38 mouse cellular contexts compared by ENCODE assay signal in genomic region chr11:59400876-59401275, GRCm38 (mm10). TPM values are rescaled to one million over a fixed set of nuclear protein-coding genes. Genes with fewer than 3 reads are reported as not detected.
DNase-seq lines count a peak whose midpoint lies in the region; ATAC-seq and TF ChIP-seq lines count a peak whose summit lies in the region.
"Had no signal": no experiment of that assay in that cellular context is flagged by ENCODE, and none has a peak within 500 bp of the region (broad histone marks: within the 10 kb centered on the region; RNA-seq: fewer than 3 reads in every experiment).

No protein-coding gene starts in this region.

- 78% methylated on average over 2 of the region's 2 CpGs for WGBS in embryonic facial prominence, embryonic 12.5 days
- WGBS in embryonic facial prominence, embryonic 10.5 days, result 82% methylated on average over 2 of the region's 2 CpGs
- WGBS in midbrain, embryonic 11.5 days, result 86% methylated on average over 2 of the region's 2 CpGs
- 77% methylated on average over 2 of the region's 2 CpGs for WGBS in midbrain, postnatal 0 days
- 79% methylated on average over 2 of the region's 2 CpGs for WGBS in embryonic facial prominence, embryonic 14.5 days
- WGBS in liver, postnatal 0 days (ENCODE audit: insufficient replicate concordance), result 45% methylated on average over 2 of the region's 2 CpGs

- no peak for DNase-seq in embryonic facial prominence, embryonic 10.5 days (ENCODE audit: low spot score)
- peak; percentile 80 for DNase-seq in midbrain, embryonic 11.5 days (ENCODE audit: low spot score, missing footprints)
- no peak for DNase-seq in midbrain, postnatal 0 days (ENCODE audit: low spot score)
- DNase-seq in embryonic facial prominence, embryonic 14.5 days (ENCODE audit: low spot score), result no peak
- DNase-seq in thymus, postnatal 25 days, result peak; percentile 34
- no peak for DNase-seq in ovary, postnatal 10 days (ENCODE audit: low spot score)
- no peak for DNase-seq in liver, postnatal 0 days
- DNase-seq: adrenal gland, adult 2 months; adrenal gland, postnatal 36 days; cerebellum, adult 2 months; cerebellum, postnatal 14 days; heart, adult 2 months; heart, postnatal 4 days; kidney, adult 11 months; kidney, postnatal 14 days; right cerebral cortex, adult 18-20 months; spleen, adult 18-20 months had no signal

- no peak overlapping the region for H3K9ac ChIP-seq in embryonic facial prominence, embryonic 12.5 days
- H3K9ac ChIP-seq in midbrain, embryonic 11.5 days (ENCODE audit: low read length), result no peak overlapping the region
- H3K9ac ChIP-seq in midbrain, postnatal 0 days (replicated peaks; ENCODE audit: low read length, poor library complexity, severe bottlenecking), result no peak overlapping the region
- no peak overlapping the region for H3K9ac ChIP-seq in embryonic facial prominence, embryonic 14.5 days (ENCODE audit: low read depth, low read length)
- no peak overlapping the region for H3K9ac ChIP-seq in liver, postnatal 0 days (replicated peaks)
- H3K9ac ChIP-seq: heart, embryonic 12.5 days; hindbrain, embryonic 15.5 days; liver, embryonic 15.5 days; lung, embryonic 15.5 days; midbrain, embryonic 12.5 days had no signal

- no peak overlapping the region for H3K4me2 ChIP-seq in embryonic facial prominence, embryonic 12.5 days (replicated peaks)
- no peak overlapping the region for H3K4me2 ChIP-seq in midbrain, embryonic 11.5 days
- H3K4me2 ChIP-seq in midbrain, postnatal 0 days (ENCODE audit: low read depth, low read length, poor library complexity, severe bottlenecking), result no peak overlapping the region
- no peak overlapping the region for H3K4me2 ChIP-seq in embryonic facial prominence, embryonic 14.5 days (ENCODE audit: low read depth, low read length)
- no peak overlapping the region for H3K4me2 ChIP-seq in liver, postnatal 0 days (ENCODE audit: low read depth, low read length)
- H3K4me2 ChIP-seq: heart, embryonic 12.5 days; hindbrain, embryonic 15.5 days; liver, embryonic 15.5 days; lung, embryonic 15.5 days; midbrain, embryonic 12.5 days had no signal

- no peak for ATAC-seq in embryonic facial prominence, embryonic 12.5 days (ENCODE audit: insufficient number of reproducible peaks, insufficient read depth, low FRiP score, low TSS enrichment)
- ATAC-seq in midbrain, embryonic 11.5 days (ENCODE audit: low FRiP score), result no peak
- no peak for ATAC-seq in midbrain, postnatal 0 days (ENCODE audit: low FRiP score)
- no peak for ATAC-seq in embryonic facial prominence, embryonic 14.5 days (ENCODE audit: low read depth)
- ATAC-seq in liver, postnatal 0 days, result no peak
- ATAC-seq: activated CD4-positive, CD25-positive, alpha-beta regulatory T cell, adult 4 months; forebrain, embryonic 14.5 days; inflammation-experienced regulatory T-cells, adult 6 months had no signal

- peaks cover 18% of the 10 kb centered on the region for H3K36me3 ChIP-seq in embryonic facial prominence, embryonic 12.5 days
- peaks cover 36% of the 10 kb centered on the region for H3K36me3 ChIP-seq in embryonic facial prominence, embryonic 10.5 days (replicated peaks)
- no peaks in the 10 kb centered on the region for H3K36me3 ChIP-seq in midbrain, embryonic 11.5 days (ENCODE audit: control insufficient read depth, insufficient read depth, low read length)
- H3K36me3 ChIP-seq in midbrain, postnatal 0 days (ENCODE audit: insufficient read depth, low read length), result peaks cover 24% of the 10 kb centered on the region
- peaks cover 14% of the 10 kb centered on the region; the same call in 1 of the 2 replicates for H3K36me3 ChIP-seq in embryonic facial prominence, embryonic 14.5 days (ENCODE audit: control insufficient read depth, insufficient read depth, low read length)
- no peaks in the 10 kb centered on the region for H3K36me3 ChIP-seq in liver, postnatal 0 days (replicated peaks; ENCODE audit: insufficient read depth, low read length)
- H3K36me3 ChIP-seq: liver, embryonic 15.5 days had no signal

- H3K4me3 ChIP-seq in embryonic facial prominence, embryonic 12.5 days, result no peak overlapping the region
- H3K4me3 ChIP-seq in embryonic facial prominence, embryonic 10.5 days, result no peak overlapping the region
- H3K4me3 ChIP-seq in midbrain, embryonic 11.5 days (ENCODE audit: low read depth, low read length), result no peak overlapping the region
- H3K4me3 ChIP-seq in midbrain, postnatal 0 days (ENCODE audit: low read depth, low read length), result no peak overlapping the region
- no peak overlapping the region for H3K4me3 ChIP-seq in embryonic facial prominence, embryonic 14.5 days (ENCODE audit: low read depth, low read length)
- no peak overlapping the region for H3K4me3 ChIP-seq in liver, postnatal 0 days (ENCODE audit: low read depth, low read length)
- H3K4me3 ChIP-seq: heart, adult 2 months; heart, embryonic 12.5 days; hindbrain, embryonic 15.5 days; left cerebral cortex, adult 2 months; liver, embryonic 15.5 days; lung, embryonic 15.5 days; midbrain, embryonic 12.5 days had no signal

- H3K4me1 ChIP-seq in embryonic facial prominence, embryonic 12.5 days, result peaks cover 44% of the 10 kb centered on the region
- H3K4me1 ChIP-seq in embryonic facial prominence, embryonic 10.5 days, result peaks cover 42% of the 10 kb centered on the region
- no peaks in the 10 kb centered on the region for H3K4me1 ChIP-seq in midbrain, embryonic 11.5 days (ENCODE audit: control insufficient read depth, insufficient read depth, low read length)
- H3K4me1 ChIP-seq in midbrain, postnatal 0 days (ENCODE audit: insufficient read depth, low read length), result no peaks in the 10 kb centered on the region
- peaks cover 35% of the 10 kb centered on the region for H3K4me1 ChIP-seq in embryonic facial prominence, embryonic 14.5 days (ENCODE audit: control insufficient read depth, insufficient read depth, low read length)
- no peaks in the 10 kb centered on the region for H3K4me1 ChIP-seq in liver, postnatal 0 days (ENCODE audit: insufficient read depth)
- H3K4me1 ChIP-seq: hindbrain, embryonic 15.5 days; midbrain, embryonic 12.5 days had no signal

- H3K9me3 ChIP-seq in embryonic facial prominence, embryonic 12.5 days, result no peaks in the 10 kb centered on the region
- no peaks in the 10 kb centered on the region for H3K9me3 ChIP-seq in embryonic facial prominence, embryonic 10.5 days
- H3K9me3 ChIP-seq in midbrain, embryonic 11.5 days (ENCODE audit: control insufficient read depth, low read length), result no peaks in the 10 kb centered on the region
- H3K9me3 ChIP-seq in midbrain, postnatal 0 days (ENCODE audit: low read length), result no peaks in the 10 kb centered on the region
- no peaks in the 10 kb centered on the region for H3K9me3 ChIP-seq in embryonic facial prominence, embryonic 14.5 days (ENCODE audit: control insufficient read depth, low read length)
- no peaks in the 10 kb centered on the region for H3K9me3 ChIP-seq in liver, postnatal 0 days (ENCODE audit: low read length)
- H3K9me3 ChIP-seq: heart, embryonic 12.5 days; hindbrain, embryonic 15.5 days; liver, embryonic 15.5 days; lung, embryonic 15.5 days; midbrain, embryonic 12.5 days had no signal

- TF ChIP-seq CTCF in midbrain, postnatal 0 days (IDR thresholded peaks at IDR 0.05), result no peak
- no peak for TF ChIP-seq CTCF in liver, postnatal 0 days (IDR thresholded peaks at IDR 0.05; ENCODE audit: low read depth)

- TF ChIP-seq EP300 in liver, postnatal 0 days (IDR thresholded peaks at IDR 0.05; ENCODE audit: low read depth), result no peak

- H3K27me3 ChIP-seq in embryonic facial prominence, embryonic 12.5 days, result no peaks in the 10 kb centered on the region
- H3K27me3 ChIP-seq in embryonic facial prominence, embryonic 10.5 days (replicated peaks; ENCODE audit: low read depth, poor library complexity, severe bottlenecking), result no peaks in the 10 kb centered on the region
- H3K27me3 ChIP-seq in midbrain, embryonic 11.5 days (ENCODE audit: control insufficient read depth, insufficient read depth, low read length), result no peaks in the 10 kb centered on the region
- H3K27me3 ChIP-seq in midbrain, postnatal 0 days (ENCODE audit: insufficient read depth, low read length), result no peaks in the 10 kb centered on the region
- H3K27me3 ChIP-seq in embryonic facial prominence, embryonic 14.5 days (replicated peaks; ENCODE audit: control insufficient read depth, insufficient read depth, low read length), result no peaks in the 10 kb centered on the region
- no peaks in the 10 kb centered on the region for H3K27me3 ChIP-seq in liver, postnatal 0 days (ENCODE audit: insufficient read depth, low read length)
- H3K27me3 ChIP-seq: CH12.LX; heart, embryonic 12.5 days; hindbrain, embryonic 15.5 days; liver, embryonic 15.5 days; lung, embryonic 15.5 days; midbrain, embryonic 12.5 days had no signal

- H3K27ac ChIP-seq in embryonic facial prominence, embryonic 12.5 days, result peak overlapping the region; percentile 83
- no peak overlapping the region for H3K27ac ChIP-seq in embryonic facial prominence, embryonic 10.5 days (replicated peaks)
- no peak overlapping the region for H3K27ac ChIP-seq in midbrain, embryonic 11.5 days (ENCODE audit: low read depth, low read length)
- no peak overlapping the region for H3K27ac ChIP-seq in midbrain, postnatal 0 days (ENCODE audit: low read depth, low read length)
- peak overlapping the region; percentile 90 for H3K27ac ChIP-seq in embryonic facial prominence, embryonic 14.5 days (replicated peaks; ENCODE audit: low read depth, low read length)
- no peak overlapping the region for H3K27ac ChIP-seq in liver, postnatal 0 days (ENCODE audit: low read depth)
- H3K27ac ChIP-seq: heart, adult 2 months; hindbrain, embryonic 15.5 days; left cerebral cortex, adult 2 months; liver, embryonic 15.5 days; lung, embryonic 15.5 days; midbrain, embryonic 12.5 days had no signal

RNA-seq across cellular contexts. Expression of gene Prss38, which starts 25.4 kb away (rescaled TPM):
- polyA plus RNA-seq in embryonic facial prominence, embryonic 12.5 days (2016; fragmentation: Nextera tagmentation; extraction: Ambion mirVana), result not detected in 2 replicates
- polyA plus RNA-seq in embryonic facial prominence, embryonic 10.5 days (2016; fragmentation: Nextera tagmentation; extraction: Ambion mirVana), result not detected in 2 replicates
- polyA plus RNA-seq in midbrain, embryonic 11.5 days (2014; fragmentation: Nextera tagmentation; extraction: Ambion mirVana), result not detected in 2 replicates
- not detected in 2 replicates for total RNA-seq in midbrain, postnatal 0 days (2014; rRNA removed)
- 0.22 TPM in 1 of 2 replicates, not detected in the other for polyA plus RNA-seq in midbrain, postnatal 0 days (2015; fragmentation: Nextera tagmentation; extraction: Ambion mirVana)
- polyA plus RNA-seq in embryonic facial prominence, embryonic 14.5 days (2014; fragmentation: Nextera tagmentation; extraction: Ambion mirVana), result not detected in 2 replicates
- not detected in 2 replicates for polyA plus RNA-seq in liver, postnatal 0 days (2015; fragmentation: Nextera tagmentation; extraction: Ambion mirVana)
- total RNA-seq: adrenal gland, adult 2 months; adrenal gland, postnatal 36 days; CH12.LX; gastrocnemius, adult 8-10 months; gastrocnemius, postnatal 4 days; heart, adult 2 months; heart, postnatal 4 days; left cerebral cortex, adult 2 months; left cerebral cortex, postnatal 36 days; megakaryocyte progenitor cell, adult 5-6 weeks; monocyte, adult 5-6 weeks had no signal
- polyA plus RNA-seq: activated CD4-positive, CD25-positive, alpha-beta regulatory T cell, adult 4 months; adrenal gland, adult 2 months; C2C12; cerebellum, adult 2 months; forebrain, embryonic 14.5 days; heart, adult 2 months; heart, embryonic 12.5 days; heart, postnatal 0 days; hindbrain, embryonic 15.5 days; kidney, embryonic 14.5 days; liver, embryonic 15.5 days; lung, embryonic 15.5 days; neural tube, embryonic 14.5 days; stomach, embryonic 16.5 days had no signal

RNA-seq across cellular contexts. Expression of gene Jmjd4, which starts 49.0 kb away (rescaled TPM):
- 18.8 and 19.3 TPM in 2 replicates for polyA plus RNA-seq in embryonic facial prominence, embryonic 12.5 days (2016; fragmentation: Nextera tagmentation; extraction: Ambion mirVana)
- 19.1 and 19.6 TPM in 2 replicates for polyA plus RNA-seq in embryonic facial prominence, embryonic 10.5 days (2016; fragmentation: Nextera tagmentation; extraction: Ambion mirVana)
- 12.4 and 14.3 TPM in 2 replicates for polyA plus RNA-seq in midbrain, embryonic 11.5 days (2014; fragmentation: Nextera tagmentation; extraction: Ambion mirVana)
- 38.0 and 39.8 TPM in 2 replicates for total RNA-seq in midbrain, postnatal 0 days (2014; rRNA removed)
- 22.7 and 24.0 TPM in 2 replicates for polyA plus RNA-seq in midbrain, postnatal 0 days (2015; fragmentation: Nextera tagmentation; extraction: Ambion mirVana)
- 9.7 and 11.1 TPM in 2 replicates for polyA plus RNA-seq in embryonic facial prominence, embryonic 14.5 days (2014; fragmentation: Nextera tagmentation; extraction: Ambion mirVana)
- 3.2 and 3.6 TPM in 2 replicates for polyA plus RNA-seq in liver, postnatal 0 days (2015; fragmentation: Nextera tagmentation; extraction: Ambion mirVana)

RNA-seq across cellular contexts. Expression of gene Snap47, which starts 50.1 kb away (rescaled TPM):
- 157 and 169 TPM in 2 replicates for polyA plus RNA-seq in embryonic facial prominence, embryonic 12.5 days (2016; fragmentation: Nextera tagmentation; extraction: Ambion mirVana)
- polyA plus RNA-seq in embryonic facial prominence, embryonic 10.5 days (2016; fragmentation: Nextera tagmentation; extraction: Ambion mirVana), result 128 and 134 TPM in 2 replicates
- 144 and 159 TPM in 2 replicates for polyA plus RNA-seq in midbrain, embryonic 11.5 days (2014; fragmentation: Nextera tagmentation; extraction: Ambion mirVana)
- total RNA-seq in midbrain, postnatal 0 days (2014; rRNA removed), result 465 and 467 TPM in 2 replicates
- 588 and 631 TPM in 2 replicates for polyA plus RNA-seq in midbrain, postnatal 0 days (2015; fragmentation: Nextera tagmentation; extraction: Ambion mirVana)
- 124 and 142 TPM in 2 replicates for polyA plus RNA-seq in embryonic facial prominence, embryonic 14.5 days (2014; fragmentation: Nextera tagmentation; extraction: Ambion mirVana)
- polyA plus RNA-seq in liver, postnatal 0 days (2015; fragmentation: Nextera tagmentation; extraction: Ambion mirVana), result 32.4 and 33.5 TPM in 2 replicates

Comparison
In these comparisons a context has a peak if more than half of its experiments do, and no peak if none do; other contexts are left out.
1. H3K27ac ChIP-seq: peak in embryonic facial prominence, embryonic 12.5 days (single experiment) and embryonic facial prominence, embryonic 14.5 days (single experiment); none in embryonic facial prominence, embryonic 10.5 days (single experiment), midbrain, embryonic 11.5 days (single experiment), midbrain, postnatal 0 days (single experiment) and liver, postnatal 0 days (single experiment).
2. DNase-seq: peak in midbrain, embryonic 11.5 days (single experiment) and thymus, postnatal 25 days (single experiment); none in embryonic facial prominence, embryonic 10.5 days (single experiment), midbrain, postnatal 0 days (single experiment), embryonic facial prominence, embryonic 14.5 days (single experiment), ovary, postnatal 10 days (single experiment) and liver, postnatal 0 days (single experiment).